Mouse (Mus musculus) left cerebral cortex, adult 8-10 months (tissue): ENCODE results near the gene Adamts16. TPM values are rescaled to one million over a fixed set of nuclear protein-coding genes. Genes with fewer than 3 reads are reported as not detected.

Source experiments
- DNase-seq, 2 experiments: peaks; one replicate each; pipeline ENCODE4 v3.0.0; 2022; ENCODE audit warnings: low spot score in 2 of 2
- total RNA-seq, 4 experiments: library from RNA; stranded (reverse); gene quantifications; 2 replicates each; pipeline ENCODE4 v1.2.4; 2022

The Adamts16 gene
- total RNA-seq, 4 experiments from 2014 or later, result 4.4 to 6.9 (median 4.6) TPM

GRCm38 (mm10) chr13:70716022-70716421 is 125.6 kb downstream of the Adamts16 start:
- no peak for DNase-seq

- peak in 1 of 2 experiments; percentile 51 for DNase-seq
Observed at GRCm38 (mm10) chr13:70714081-70714775, 127.4 kb downstream of the Adamts16 start.

- no peak for DNase-seq
Observed at GRCm38 (mm10) chr13:70713331-70713730, 128.3 kb downstream of the Adamts16 start.

GRCm38 (mm10) chr13:70707158-70707854 is 134.3 kb downstream of the Adamts16 start:
- DNase-seq, result no peak

- DNase-seq, result no peak
Observed at GRCm38 (mm10) chr13:70702904-70703303, 138.7 kb downstream of the Adamts16 start.

GRCm38 (mm10) chr13:70698812-70699387 is 142.7 kb downstream of the Adamts16 start:
- DNase-seq, result peak in 1 of 2 experiments; percentile 59

GRCm38 (mm10) chr13:70689452-70689960 is 152.1 kb downstream of the Adamts16 start:
- no peak for DNase-seq

GRCm38 (mm10) chr13:70685825-70686224 is 155.8 kb downstream of the Adamts16 start:
- DNase-seq, result no peak

- no peak for DNase-seq
Observed at GRCm38 (mm10) chr13:70684976-70685609, 156.5 kb downstream of the Adamts16 start.

- no peak for DNase-seq
Observed at GRCm38 (mm10) chr13:70681411-70682183, 160.0 kb downstream of the Adamts16 start.

- no peak for DNase-seq
Observed at GRCm38 (mm10) chr13:70680316-70680715, 161.3 kb downstream of the Adamts16 start.

Other genes starting within 250 kb of the Adamts16 start
- 10 to 100 TPM; 65.6 to 70.7 (median 68.6) TPM for gene Ice1, start 204.2 kb downstream of the Adamts16 start, total RNA-seq